Mouse (Mus musculus): ENCODE data around the gene Htra1. TPM values are rescaled to one million over a fixed set of nuclear protein-coding genes. Genes with fewer than 3 reads are reported as not detected.

Gene Htra1
- polyA plus RNA-seq (2011; ENCODE audit: insufficient read depth, insufficient read length, low replicate concordance, missing spikeins): 1.6 and 11.5 TPM in 2 replicates

GRCm38 (mm10) chr7:130935793-130936471, at the start of gene Htra1:
Htra1 (plus strand) TSS chr7:130936111.
- Histone ChIP-seq H3K4me3 (replicated peaks; ENCODE audit: control insufficient read depth, low read depth, low read length) (no peak within 1 kb of the TSS), H3K4me1 (ENCODE audit: control insufficient read depth, insufficient read depth, low read length) (peaks cover 1% of the 10 kb centered on the region; the same call in 1 of the 2 replicates), H3K27ac (ENCODE audit: control insufficient read depth, insufficient read depth, low read depth, low read length, poor library complexity) (no peak within 1 kb of the TSS; the same call in 1 of the 2 replicates)
- 2% methylated on average over 70 of the region's 70 CpGs for WGBS
- TF ChIP-seq POLR2A (IDR thresholded peaks at IDR 0.05; ENCODE audit: borderline replicate concordance, control insufficient read depth, low read depth, low read length) (no peak), CTCF (IDR thresholded peaks at IDR 0.05; ENCODE audit: control insufficient read depth, insufficient read depth, low read length) (no peak)

GRCm38 (mm10) chr7:130886246-130886645, 49.7 kb upstream of the Htra1 start:
- Histone ChIP-seq H3K4me3 (replicated peaks; ENCODE audit: control insufficient read depth, low read depth, low read length) (no peak overlapping the region), H3K27ac (ENCODE audit: control insufficient read depth, insufficient read depth, low read depth, low read length, poor library complexity) (no peak overlapping the region), H3K4me1 (ENCODE audit: control insufficient read depth, insufficient read depth, low read length) (no peaks in the 10 kb centered on the region)
- 21% methylated on average over 3 of the region's 3 CpGs for WGBS
- no peak for TF ChIP-seq CTCF (IDR thresholded peaks at IDR 0.05; ENCODE audit: control insufficient read depth, insufficient read depth, low read length)
- no peak for TF ChIP-seq POLR2A (IDR thresholded peaks at IDR 0.05; ENCODE audit: borderline replicate concordance, control insufficient read depth, low read depth, low read length)

GRCm38 (mm10) chr7:130887946-130888345, 48.0 kb upstream of the Htra1 start:
- WGBS: 73% methylated on average over 3 of the region's 3 CpGs
- H3K4me1 ChIP-seq (ENCODE audit: control insufficient read depth, insufficient read depth, low read length): no peaks in the 10 kb centered on the region; the same call in 1 of the 2 replicates
- H3K4me3 ChIP-seq (replicated peaks; ENCODE audit: control insufficient read depth, low read depth, low read length): no peak overlapping the region
- no peak overlapping the region for H3K27ac ChIP-seq (ENCODE audit: control insufficient read depth, insufficient read depth, low read depth, low read length, poor library complexity)
- no peak for TF ChIP-seq POLR2A (IDR thresholded peaks at IDR 0.05; ENCODE audit: borderline replicate concordance, control insufficient read depth, low read depth, low read length)

- 65% methylated on average over 2 of the region's 2 CpGs for WGBS
- Histone ChIP-seq H3K4me3 (replicated peaks; ENCODE audit: control insufficient read depth, low read depth, low read length) (no peak overlapping the region), H3K4me1 (ENCODE audit: control insufficient read depth, insufficient read depth, low read length) (peaks cover 1% of the 10 kb centered on the region; the same call in 1 of the 2 replicates), H3K27ac (ENCODE audit: control insufficient read depth, insufficient read depth, low read depth, low read length, poor library complexity) (no peak overlapping the region)
- TF ChIP-seq POLR2A (IDR thresholded peaks at IDR 0.05; ENCODE audit: borderline replicate concordance, control insufficient read depth, low read depth, low read length): no peak
- TF ChIP-seq CTCF (IDR thresholded peaks at IDR 0.05; ENCODE audit: control insufficient read depth, insufficient read depth, low read length): no peak
Observed at GRCm38 (mm10) chr7:130890871-130891270, 45.0 kb upstream of the Htra1 start.

- H3K27ac ChIP-seq (ENCODE audit: control insufficient read depth, insufficient read depth, low read depth, low read length, poor library complexity): peak overlapping the region; percentile 71
- peaks cover 1% of the 10 kb centered on the region; the same call in 1 of the 2 replicates for H3K4me1 ChIP-seq (ENCODE audit: control insufficient read depth, insufficient read depth, low read length)
- H3K4me3 ChIP-seq (replicated peaks; ENCODE audit: control insufficient read depth, low read depth, low read length): no peak overlapping the region
- WGBS: 15% methylated on average over 6 of the region's 6 CpGs
- TF ChIP-seq POLR2A (IDR thresholded peaks at IDR 0.05; ENCODE audit: borderline replicate concordance, control insufficient read depth, low read depth, low read length) (no peak), CTCF (IDR thresholded peaks at IDR 0.05; ENCODE audit: control insufficient read depth, insufficient read depth, low read length) (no peak)
Observed at GRCm38 (mm10) chr7:130892973-130893372, 42.9 kb upstream of the Htra1 start.

- Histone ChIP-seq H3K27ac (ENCODE audit: control insufficient read depth, insufficient read depth, low read depth, low read length, poor library complexity) (no peak overlapping the region), H3K4me1 (ENCODE audit: control insufficient read depth, insufficient read depth, low read length) (peaks cover 1% of the 10 kb centered on the region; the same call in 1 of the 2 replicates), H3K4me3 (replicated peaks; ENCODE audit: control insufficient read depth, low read depth, low read length) (no peak overlapping the region)
- WGBS: 80% methylated on average over 9 of the region's 9 CpGs
- no peak for TF ChIP-seq POLR2A (IDR thresholded peaks at IDR 0.05; ENCODE audit: borderline replicate concordance, control insufficient read depth, low read depth, low read length)
- no peak for TF ChIP-seq CTCF (IDR thresholded peaks at IDR 0.05; ENCODE audit: control insufficient read depth, insufficient read depth, low read length)
Observed at GRCm38 (mm10) chr7:130894931-130895617, 40.8 kb upstream of the Htra1 start.

GRCm38 (mm10) chr7:130895618-130895945, 40.3 kb upstream of the Htra1 start:
- Histone ChIP-seq H3K27ac (ENCODE audit: control insufficient read depth, insufficient read depth, low read depth, low read length, poor library complexity) (no peak overlapping the region), H3K4me1 (ENCODE audit: control insufficient read depth, insufficient read depth, low read length) (peaks cover 3% of the 10 kb centered on the region; the same call in 1 of the 2 replicates), H3K4me3 (replicated peaks; ENCODE audit: control insufficient read depth, low read depth, low read length) (no peak overlapping the region)
- TF ChIP-seq CTCF (IDR thresholded peaks at IDR 0.05; ENCODE audit: control insufficient read depth, insufficient read depth, low read length) (no peak), POLR2A (IDR thresholded peaks at IDR 0.05; ENCODE audit: borderline replicate concordance, control insufficient read depth, low read depth, low read length) (no peak)
- 89% methylated on average over 2 of the region's 2 CpGs for WGBS

GRCm38 (mm10) chr7:130896064-130896463, 39.8 kb upstream of the Htra1 start:
- peaks cover 3% of the 10 kb centered on the region; the same call in 1 of the 2 replicates for H3K4me1 ChIP-seq (ENCODE audit: control insufficient read depth, insufficient read depth, low read length)
- H3K4me3 ChIP-seq (replicated peaks; ENCODE audit: control insufficient read depth, low read depth, low read length): no peak overlapping the region
- WGBS: 80% methylated on average over 3 of the region's 3 CpGs
- H3K27ac ChIP-seq (ENCODE audit: control insufficient read depth, insufficient read depth, low read depth, low read length, poor library complexity): no peak overlapping the region
- no peak for TF ChIP-seq POLR2A (IDR thresholded peaks at IDR 0.05; ENCODE audit: borderline replicate concordance, control insufficient read depth, low read depth, low read length)
- no peak for TF ChIP-seq CTCF (IDR thresholded peaks at IDR 0.05; ENCODE audit: control insufficient read depth, insufficient read depth, low read length)

Data from bone marrow, adult 2 months (tissue).